Mouse (Mus musculus) liver, embryonic 13.5 days (tissue): ENCODE measurements around the gene Endod1. TPM values are rescaled to one million over a fixed set of nuclear protein-coding genes. Genes with fewer than 3 reads are reported as not detected.
"Not testable (repeated sequence)": the region's sequence is repeated elsewhere in the genome, so short reads cannot be mapped to it uniquely, and the experiment has no call there.

Experiments
- ATAC-seq: fragments of 200-750 bp; cut with Nextera tagmentation; 2 replicates; pipeline ENCODE4 v1.8.0; 2017; ENCODE audit warnings: low read depth, mild to moderate bottlenecking, moderate number of reproducible peaks, moderate library complexity
- DNase-seq: peaks from one replicate; pipeline ENCODE4 v3.0.0; 2022
- H3K27ac ChIP-seq: fragments of 300-500 bp; sonication (generic); 2 replicates; pipeline ENCODE4 v1.5.1; 2015; ENCODE audit warnings: moderate library complexity, mild to moderate bottlenecking, inconsistent platforms
- H3K27me3 ChIP-seq: fragments of 300-500 bp; sonication (generic); 2 replicates; pipeline ENCODE4 v1.6.1; 2015; ENCODE audit warnings: mild to moderate bottlenecking, inconsistent platforms
- H3K36me3 ChIP-seq: fragments of 300-500 bp; sonication (generic); 2 replicates; pipeline ENCODE4 v1.6.1; 2015; ENCODE audit warnings: mild to moderate bottlenecking, inconsistent platforms
- H3K4me1 ChIP-seq: fragments of 300-500 bp; sonication (generic); replicated peaks from 2 replicates; pipeline ENCODE4 v1.6.1; 2015; ENCODE audit warnings: inconsistent platforms
- H3K4me2 ChIP-seq: fragments of 300-500 bp; sonication (generic); 2 replicates; pipeline ENCODE4 v1.6.1; 2015; ENCODE audit warnings: inconsistent platforms, mild to moderate bottlenecking, moderate library complexity
- H3K4me3 ChIP-seq: fragments of 300-500 bp; sonication (generic); replicated peaks from 2 replicates; pipeline ENCODE4 v1.5.1; 2015; ENCODE audit warnings: mild to moderate bottlenecking, inconsistent platforms
- H3K9ac ChIP-seq: fragments of 300-500 bp; sonication (generic); 2 replicates; pipeline ENCODE4 v1.6.1; 2015; ENCODE audit warnings: mild to moderate bottlenecking, inconsistent platforms
- H3K9me3 ChIP-seq: fragments of 300-500 bp; sonication (generic); replicated peaks from 2 replicates; pipeline ENCODE4 v1.6.1; 2016; ENCODE audit warnings: inconsistent platforms
- WGBS: fragments of 180-500 bp; shearing (Covaris S2); methylation state at CpG from one replicate; pipeline ENCODE4 v1.1.7; 2015; ENCODE audit not compliant: insufficient replicate concordance; 5-methylcytosine and 5-hydroxymethylcytosine counted together
- polyA plus RNA-seq: library from polyadenylated mRNA; unstranded; fragments of >200 nt; fragmentation: Nextera tagmentation; extraction: Ambion mirVana; gene quantifications from 2 replicates; pipeline ENCODE4 v1.2.1, GENCODE M21; 2015

Gene Endod1
- polyA plus RNA-seq, 1 experiment from 2014 or later, result 37.8 TPM

- peaks cover 78% of the 10 kb centered on the region for H3K36me3 ChIP-seq
- peaks cover 39% of the 10 kb centered on the region for H3K4me1 ChIP-seq
- no peak overlapping the region for H3K27ac ChIP-seq
- H3K27me3 ChIP-seq, result no peaks in the 10 kb centered on the region
- H3K4me3 ChIP-seq, result no peak overlapping the region
- H3K4me2 ChIP-seq, result no peak overlapping the region
- no peak for DNase-seq
- 90% methylated on average over 4 of the region's 4 CpGs for whole genome bisulfite sequencing
- H3K9ac ChIP-seq, result no peak overlapping the region
- no peaks in the 10 kb centered on the region for H3K9me3 ChIP-seq
- ATAC-seq, result no peak
These were observed 24.3 kb downstream of the Endod1 start for GRCm38 (mm10) chr9:14357033-14357432.

- 58% methylated on average over 6 of the region's 6 CpGs for WGBS
- Histone ChIP-seq H3K9me3 (no peaks in the 10 kb centered on the region), H3K36me3 (peaks cover 58% of the 10 kb centered on the region), H3K27me3 (no peaks in the 10 kb centered on the region), H3K4me2 (peak overlapping the region; percentile 38), H3K4me1 (peaks cover 36% of the 10 kb centered on the region), H3K9ac (peak overlapping the region; percentile 46), H3K4me3 (no peak overlapping the region), H3K27ac (peak overlapping the region; percentile 67)
- ATAC-seq, result peak; percentile 97
- no peak for DNase-seq
These were observed 26.5 kb downstream of the Endod1 start for GRCm38 (mm10) chr9:14354852-14355251.

- Histone ChIP-seq H3K27ac (no peak overlapping the region), H3K9ac (no peak overlapping the region), H3K4me1 (peaks cover 36% of the 10 kb centered on the region), H3K4me3 (no peak overlapping the region), H3K27me3 (no peaks in the 10 kb centered on the region), H3K9me3 (no peaks in the 10 kb centered on the region), H3K36me3 (peaks cover 43% of the 10 kb centered on the region), H3K4me2 (no peak overlapping the region)
- ATAC-seq (no peak), DNase-seq (no peak)
- WGBS, result 70% methylated on average over 1 of the region's 1 CpGs
These were observed 29.0 kb downstream of the Endod1 start for GRCm38 (mm10) chr9:14352337-14352736.

- H3K9ac ChIP-seq, result no peak overlapping the region
- no peak overlapping the region for H3K4me3 ChIP-seq
- 42% methylated on average over 2 of the region's 2 CpGs for WGBS
- no peak for DNase-seq
- peaks cover 27% of the 10 kb centered on the region for H3K4me1 ChIP-seq
- H3K27me3 ChIP-seq, result no peaks in the 10 kb centered on the region
- peak overlapping the region; percentile 4; the same call in 1 of the 2 replicates for H3K27ac ChIP-seq
- no peak for ATAC-seq
- H3K36me3 ChIP-seq, result peaks cover 28% of the 10 kb centered on the region
- H3K9me3 ChIP-seq, result no peaks in the 10 kb centered on the region
- H3K4me2 ChIP-seq, result no peak overlapping the region
These were observed 30.5 kb downstream of the Endod1 start for GRCm38 (mm10) chr9:14350787-14351186.

GRCm38 (mm10) chr9:14349380-14349779 lies 31.9 kb downstream of the Endod1 start:
- H3K27me3 ChIP-seq, result no peaks in the 10 kb centered on the region
- no peak for ATAC-seq
- H3K27ac ChIP-seq, result peak overlapping the region; percentile 51
- peaks cover 15% of the 10 kb centered on the region for H3K4me1 ChIP-seq
- no peak overlapping the region for H3K4me3 ChIP-seq
- DNase-seq, result no peak
- no peak overlapping the region for H3K9ac ChIP-seq
- no peaks in the 10 kb centered on the region for H3K9me3 ChIP-seq
- WGBS, result 70% methylated on average over 5 of the region's 5 CpGs
- H3K36me3 ChIP-seq, result peaks cover 18% of the 10 kb centered on the region
- H3K4me2 ChIP-seq, result no peak overlapping the region

GRCm38 (mm10) chr9:14348416-14348815 lies 32.9 kb downstream of the Endod1 start:
- H3K27me3 ChIP-seq, result no peaks in the 10 kb centered on the region
- ATAC-seq (0 out of 2 replicates have a peak, but pooled peaks have one; percentile 66), DNase-seq (no peak)
- H3K9ac ChIP-seq, result no peak overlapping the region
- peaks cover 8% of the 10 kb centered on the region; the same call in 1 of the 2 replicates for H3K36me3 ChIP-seq
- 28% methylated on average over 4 of the region's 4 CpGs for whole genome bisulfite sequencing
- no peak overlapping the region for H3K4me3 ChIP-seq
- no peaks in the 10 kb centered on the region for H3K9me3 ChIP-seq
- H3K4me2 ChIP-seq, result no peak overlapping the region
- no peak overlapping the region for H3K27ac ChIP-seq
- H3K4me1 ChIP-seq, result 0 out of 2 replicates have a peak, but pooled peaks cover 8% of the 10 kb centered on the region

GRCm38 (mm10) chr9:14345866-14346265 lies 35.4 kb downstream of the Endod1 start:
- not testable (repeated sequence) for DNase-seq, H3K36me3 ChIP-seq, H3K9me3 ChIP-seq, H3K27me3 ChIP-seq, H3K4me3 ChIP-seq, H3K4me2 ChIP-seq, ATAC-seq, H3K9ac ChIP-seq, H3K27ac ChIP-seq, H3K4me1 ChIP-seq
- 66% methylated on average over 4 of the region's 4 CpGs for WGBS

GRCm38 (mm10) chr9:14342041-14342668 lies 39.2 kb downstream of the Endod1 start:
- no peak overlapping the region for H3K27ac ChIP-seq
- H3K27me3 ChIP-seq, result no peaks in the 10 kb centered on the region
- 50% methylated on average over 4 of the region's 4 CpGs for WGBS
- no peaks in the 10 kb centered on the region for H3K9me3 ChIP-seq
- H3K4me1 ChIP-seq, result no peaks in the 10 kb centered on the region
- ATAC-seq, result no peak
- no peak overlapping the region for H3K9ac ChIP-seq
- no peaks in the 10 kb centered on the region for H3K36me3 ChIP-seq
- H3K4me3 ChIP-seq, result no peak overlapping the region
- DNase-seq, result no peak
- no peak overlapping the region for H3K4me2 ChIP-seq

- Histone ChIP-seq H3K4me2 (no peak overlapping the region), H3K4me1 (no peaks in the 10 kb centered on the region), H3K9me3 (no peaks in the 10 kb centered on the region), H3K27ac (no peak overlapping the region), H3K4me3 (no peak overlapping the region), H3K36me3 (no peaks in the 10 kb centered on the region), H3K27me3 (no peaks in the 10 kb centered on the region), H3K9ac (no peak overlapping the region)
- ATAC-seq (no peak), DNase-seq (no peak)
- 62% methylated on average over 3 of the region's 3 CpGs for WGBS
These were observed 42.6 kb downstream of the Endod1 start for GRCm38 (mm10) chr9:14338701-14339100.

GRCm38 (mm10) chr9:14336901-14337300 lies 44.4 kb downstream of the Endod1 start:
- 57% methylated on average over 3 of the region's 3 CpGs for WGBS
- H3K27ac ChIP-seq, result no peak overlapping the region
- H3K36me3 ChIP-seq, result no peaks in the 10 kb centered on the region
- H3K27me3 ChIP-seq, result no peaks in the 10 kb centered on the region
- H3K4me3 ChIP-seq, result no peak overlapping the region
- no peak for ATAC-seq
- H3K4me2 ChIP-seq, result no peak overlapping the region
- H3K4me1 ChIP-seq, result no peaks in the 10 kb centered on the region
- H3K9me3 ChIP-seq, result no peaks in the 10 kb centered on the region
- H3K9ac ChIP-seq, result no peak overlapping the region
- DNase-seq, result no peak

- Histone ChIP-seq H3K4me3 (no peak overlapping the region), H3K9me3 (no peaks in the 10 kb centered on the region), H3K4me2 (no peak overlapping the region), H3K36me3 (no peaks in the 10 kb centered on the region), H3K27me3 (no peaks in the 10 kb centered on the region), H3K4me1 (no peaks in the 10 kb centered on the region), H3K9ac (no peak overlapping the region), H3K27ac (no peak overlapping the region)
- WGBS, result 59% methylated on average over 4 of the region's 4 CpGs
- no peak for ATAC-seq
- DNase-seq, result no peak
These were observed 45.5 kb downstream of the Endod1 start for GRCm38 (mm10) chr9:14335829-14336228.

- ATAC-seq (no peak), DNase-seq (no peak)
- no peaks in the 10 kb centered on the region for H3K9me3 ChIP-seq
- H3K4me1 ChIP-seq, result no peaks in the 10 kb centered on the region
- no peak overlapping the region for H3K4me3 ChIP-seq
- no peaks in the 10 kb centered on the region for H3K36me3 ChIP-seq
- H3K27ac ChIP-seq, result no peak overlapping the region
- H3K9ac ChIP-seq, result no peak overlapping the region
- H3K27me3 ChIP-seq, result no peaks in the 10 kb centered on the region
- no peak overlapping the region for H3K4me2 ChIP-seq
- 71% methylated on average over 1 of the region's 1 CpGs for WGBS
These were observed 64.7 kb downstream of the Endod1 start for GRCm38 (mm10) chr9:14316618-14317017.
